Mouse (Mus musculus): ENCODE data around the gene Taok3. TPM values are rescaled to one million over a fixed set of nuclear protein-coding genes. Genes with fewer than 3 reads are reported as not detected.

The Taok3 gene
- total RNA-seq, 2 experiments from 2014 or later = 9.0 to 9.3 TPM

DNA sequence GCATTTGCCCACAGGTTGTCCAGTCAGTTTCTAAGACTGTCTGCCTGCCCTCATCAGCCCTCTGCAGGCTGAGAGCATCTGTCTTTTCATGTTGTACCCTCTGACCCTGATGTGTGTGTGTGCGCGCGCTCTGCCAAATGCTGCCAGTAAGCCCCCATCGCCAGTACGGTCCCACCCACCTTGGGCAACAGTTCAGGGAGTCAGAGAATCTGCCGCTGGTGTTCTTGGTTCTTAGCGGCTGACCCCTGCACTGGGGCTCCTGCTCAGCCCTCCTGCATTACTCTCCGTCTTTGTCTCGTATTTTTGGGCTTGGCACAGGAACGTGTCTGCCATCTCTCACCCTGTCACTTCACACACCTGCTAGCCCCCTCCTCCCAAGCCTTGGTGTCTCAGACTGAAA, 17.1 kb downstream of the Taok3 start:
- intact Hi-C loops (cut with DNase I) = no loop called here
- DNase-seq = no peak

DNA sequence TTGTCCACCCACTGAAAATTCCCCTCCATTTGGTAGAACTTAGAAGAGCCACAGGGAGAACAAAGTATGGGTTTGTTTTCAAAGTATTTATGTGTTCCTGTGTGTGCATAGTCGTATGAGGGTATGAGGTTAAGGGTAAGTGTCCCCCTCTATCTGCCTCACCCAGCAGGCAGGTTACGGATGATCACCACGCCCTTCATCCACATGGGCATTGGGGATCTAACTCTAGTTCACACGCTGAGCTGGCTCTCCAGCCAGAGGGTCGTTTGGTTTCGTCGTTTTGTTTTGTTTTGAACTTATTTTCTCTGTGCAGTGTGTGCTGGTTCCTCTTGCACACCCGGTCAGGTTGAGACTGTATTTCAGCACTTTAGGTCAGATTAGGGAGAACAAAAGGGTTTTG, 17.7 kb downstream of the Taok3 start:
- DNase-seq = no peak
- intact Hi-C loops (cut with DNase I) = no loop called here

DNA sequence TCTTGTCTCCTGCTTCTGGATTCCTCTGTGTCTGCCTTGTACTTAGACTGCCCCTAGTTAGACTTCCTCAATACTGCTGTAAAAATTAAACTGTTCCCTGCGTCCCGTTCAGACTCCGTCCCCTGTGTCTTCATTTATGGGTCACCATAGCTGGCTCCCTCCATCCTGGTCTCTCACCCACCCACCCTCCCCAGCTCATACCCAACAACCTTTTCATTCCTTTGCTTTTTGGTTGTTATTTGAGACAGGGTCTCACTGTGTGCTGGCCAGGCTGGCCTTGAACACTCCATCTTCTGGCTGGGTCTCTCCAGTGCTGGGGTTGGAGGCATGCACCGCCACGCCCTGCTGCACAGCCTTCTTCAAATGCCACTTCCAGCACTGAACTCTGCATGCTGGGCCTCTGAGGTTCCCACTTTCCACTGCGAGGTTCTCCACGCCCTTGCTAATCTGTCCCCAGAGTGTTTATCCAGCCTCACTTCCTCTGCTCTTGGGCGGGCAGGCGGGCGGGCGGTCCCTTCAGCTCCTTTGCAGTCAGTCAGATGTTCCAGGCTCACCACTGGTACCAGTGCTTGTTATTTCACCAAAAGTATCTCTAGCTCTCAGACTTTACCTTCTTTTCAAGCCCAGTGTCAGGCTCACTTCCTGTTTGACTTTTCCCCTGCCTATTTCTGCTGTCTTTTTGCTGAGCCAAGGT, 18.5 kb downstream of the Taok3 start:
- intact Hi-C loops (cut with DNase I) = no loop called here
- peak; percentile 61 to 62 for DNase-seq

DNA sequence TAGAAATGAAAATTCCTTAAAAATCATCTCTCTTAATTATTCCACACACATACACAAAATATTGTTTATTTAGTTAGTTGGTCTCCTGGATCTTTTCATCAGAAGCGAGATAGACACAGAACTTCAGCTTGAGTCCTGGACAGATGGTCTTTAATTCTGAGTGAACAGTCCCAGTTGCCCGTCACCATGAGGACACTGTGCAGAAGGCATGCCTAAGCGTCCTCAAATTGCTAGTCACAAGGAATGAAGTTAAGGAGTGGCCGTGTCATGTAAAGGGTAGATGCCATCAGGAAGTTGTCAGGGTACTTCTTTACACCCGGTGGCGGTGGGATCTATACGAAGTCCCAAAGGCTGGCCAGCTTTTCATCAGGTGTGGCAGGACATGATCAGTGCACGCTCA, 19.9 kb downstream of the Taok3 start:
- DNase-seq = no peak
- intact Hi-C loops (cut with DNase I) = loop anchor here (2.0 kb wide), 1 partner anchor 23 kb away; the partner anchor contains the start of gene Suds3

DNA sequence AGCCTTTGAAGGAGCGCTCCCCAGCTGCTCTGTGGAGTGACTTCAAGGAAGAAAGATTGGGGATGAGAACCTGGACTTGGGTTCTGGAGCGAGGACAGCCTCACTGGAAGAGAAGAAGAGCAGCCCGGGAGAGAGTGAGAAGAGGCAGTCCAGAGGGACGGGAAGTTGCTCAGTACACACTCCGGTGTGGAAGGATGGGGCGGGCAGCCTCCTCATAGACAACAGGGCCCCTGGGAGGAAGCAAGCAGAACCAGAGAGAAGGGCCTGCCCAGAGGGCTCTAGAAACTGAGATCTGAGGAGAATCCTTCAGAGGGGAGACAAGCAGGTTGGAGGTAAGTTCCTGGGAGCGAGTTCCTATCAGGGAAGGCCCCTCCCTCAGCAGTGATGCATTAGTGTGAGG, 20.4 kb downstream of the Taok3 start:
- intact Hi-C loops (cut with DNase I) = loop anchor here (2.0 kb wide), 1 partner anchor 24 kb away; the partner anchor contains the start of gene Suds3
- no peak for DNase-seq

DNA sequence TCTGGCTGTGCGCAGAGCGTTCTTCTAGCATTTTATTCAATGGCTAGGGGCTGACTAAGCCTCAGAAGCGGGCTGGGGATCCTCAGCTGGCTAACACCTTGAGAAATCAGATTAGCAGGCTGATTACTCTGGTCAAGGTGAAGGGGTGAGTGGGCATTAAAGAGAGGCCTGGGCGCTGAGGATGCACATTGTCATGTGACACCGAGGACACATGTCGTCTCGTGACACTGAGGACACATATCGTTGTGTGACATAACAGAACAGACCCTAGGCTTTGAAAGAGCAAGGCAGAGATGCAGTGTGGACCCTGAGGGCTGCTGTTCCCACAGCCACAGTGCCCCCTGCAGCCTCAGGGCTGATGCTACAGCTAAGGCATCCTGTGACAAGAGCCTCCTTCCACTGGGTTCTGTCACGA, 23.8 kb downstream of the Taok3 start:
- intact Hi-C loops (cut with DNase I) = no loop called here
- peak in 1 of 2 experiments; percentile 48 for DNase-seq

DNA sequence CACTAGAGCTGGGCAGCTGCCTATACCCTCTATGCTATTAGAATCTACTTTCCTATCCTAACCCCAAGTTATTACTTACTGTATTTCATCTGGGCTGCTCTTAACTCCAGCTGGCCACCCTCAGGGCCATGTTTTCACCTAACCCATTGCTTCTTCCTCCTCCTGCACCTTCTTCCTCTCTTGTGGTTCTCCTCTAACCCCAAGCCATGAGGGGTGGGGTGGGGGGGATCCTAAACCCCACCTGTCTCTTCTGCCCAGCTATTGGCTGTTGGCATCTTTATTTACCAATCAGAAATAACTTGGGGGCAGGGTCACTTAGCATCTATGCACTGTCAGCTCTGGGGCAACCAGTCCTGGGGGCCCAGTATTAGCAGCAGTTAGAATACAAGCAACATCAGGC, 26.2 kb downstream of the Taok3 start:
- DNase-seq = no peak
- intact Hi-C loops (cut with DNase I) = no loop called here

DNA sequence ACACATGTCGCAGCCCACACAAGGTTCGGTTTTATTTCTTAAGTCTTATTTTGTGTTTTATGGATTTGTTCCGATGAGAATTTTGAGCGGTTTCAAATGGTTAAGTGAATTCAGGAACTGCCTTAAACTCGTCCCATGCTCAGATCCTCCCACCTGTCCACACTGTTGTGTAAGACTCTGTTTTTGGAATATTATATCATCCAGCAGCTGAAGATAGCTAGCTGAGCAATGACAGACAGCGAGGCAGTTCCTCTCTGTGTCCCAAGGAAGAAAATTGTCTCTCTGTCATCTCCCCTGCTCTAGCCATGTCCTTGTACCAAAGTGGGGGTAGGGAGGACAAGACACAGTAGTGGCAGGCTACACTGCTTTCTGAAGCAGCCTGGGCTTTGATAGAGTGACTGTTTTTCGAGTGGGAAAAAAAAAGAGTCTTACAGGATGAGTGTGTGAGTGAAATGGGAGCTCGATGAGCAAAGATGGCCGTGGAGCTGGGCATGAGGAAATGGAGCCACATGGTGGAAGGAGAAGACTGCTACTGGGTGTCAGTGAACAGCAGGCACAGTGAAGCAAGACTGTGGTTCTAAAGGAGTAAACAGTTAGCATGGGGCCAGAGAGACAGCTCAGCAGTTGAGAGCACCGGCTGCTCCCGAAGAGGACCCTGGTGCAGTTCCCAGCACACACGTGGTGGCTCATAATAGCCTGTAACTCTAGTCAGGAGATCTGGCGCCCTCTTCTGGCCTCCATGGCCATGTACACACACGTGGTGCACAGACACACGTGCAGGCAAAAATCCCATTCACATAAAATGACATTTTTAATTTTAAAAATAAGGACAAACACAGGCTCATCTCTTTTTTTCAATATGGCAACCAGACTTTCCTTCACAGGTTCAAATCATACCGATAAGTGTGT, 27.5 kb downstream of the Taok3 start:
- intact Hi-C loops (cut with DNase I) = no loop called here
- DNase-seq = no peak

DNA sequence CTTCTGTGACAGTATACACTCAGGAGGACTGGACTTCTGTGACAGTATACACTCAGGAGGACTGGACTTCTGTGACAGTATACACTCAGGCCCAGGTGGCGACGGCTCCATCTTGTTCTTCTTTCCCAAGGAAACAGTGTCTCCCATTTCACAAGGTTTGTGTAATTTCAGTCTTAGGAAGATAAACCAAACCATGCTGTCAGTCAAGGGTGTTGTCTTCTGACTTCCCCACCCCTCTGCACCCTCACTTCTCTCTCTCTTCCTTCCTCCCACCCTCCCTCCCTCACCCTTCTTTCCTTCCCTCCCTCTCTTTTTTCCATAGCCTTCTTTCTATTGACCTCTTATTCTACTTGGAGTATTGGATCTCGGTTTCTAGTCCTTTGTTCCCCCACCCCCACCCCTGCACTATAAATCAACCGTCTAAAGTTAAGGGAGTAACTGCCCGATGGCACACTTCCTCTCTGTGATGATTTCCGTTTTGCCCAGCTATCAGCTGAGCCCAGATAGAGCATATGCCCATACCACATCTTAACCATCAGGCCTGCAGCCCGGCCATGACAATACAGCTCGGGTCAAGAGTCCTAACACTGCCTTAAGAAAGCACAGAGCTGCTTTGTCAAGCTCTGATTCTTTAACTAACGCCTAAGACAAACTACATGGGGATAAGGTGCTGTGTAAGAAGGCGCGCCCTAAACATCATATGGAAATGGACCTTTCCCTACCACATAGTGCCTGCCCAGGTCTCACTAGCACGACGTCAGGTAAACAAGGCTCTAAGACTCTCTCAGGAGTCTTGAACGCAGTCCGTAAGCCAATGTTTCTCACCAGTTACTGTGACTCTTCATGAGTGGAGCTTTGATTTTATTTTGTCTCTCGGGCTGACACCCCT, 29.4 kb downstream of the Taok3 start:
- intact Hi-C loops (cut with DNase I) = no loop called here
- no peak for DNase-seq

DNA sequence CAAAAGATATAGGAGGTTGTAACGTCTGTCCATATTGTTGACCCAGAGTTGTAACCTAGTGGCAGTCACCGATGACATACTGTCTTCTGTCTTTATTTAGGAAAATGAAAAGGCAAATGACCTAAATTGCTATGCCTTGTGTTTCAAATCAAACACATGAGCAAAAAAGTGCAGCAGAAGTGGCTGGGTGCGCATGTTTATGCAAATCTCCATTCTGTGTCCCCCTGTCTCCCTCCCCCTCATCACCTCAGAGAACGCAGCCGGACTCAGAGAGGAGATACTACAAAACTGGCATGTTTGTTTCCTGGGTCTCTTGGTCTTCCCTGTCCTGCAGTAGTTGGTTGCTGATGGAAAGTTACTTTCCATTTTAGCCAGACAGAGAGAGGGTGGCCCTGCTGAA, 30.1 kb downstream of the Taok3 start:
- no peak for DNase-seq
- intact Hi-C loops (cut with DNase I) = no loop called here

DNA sequence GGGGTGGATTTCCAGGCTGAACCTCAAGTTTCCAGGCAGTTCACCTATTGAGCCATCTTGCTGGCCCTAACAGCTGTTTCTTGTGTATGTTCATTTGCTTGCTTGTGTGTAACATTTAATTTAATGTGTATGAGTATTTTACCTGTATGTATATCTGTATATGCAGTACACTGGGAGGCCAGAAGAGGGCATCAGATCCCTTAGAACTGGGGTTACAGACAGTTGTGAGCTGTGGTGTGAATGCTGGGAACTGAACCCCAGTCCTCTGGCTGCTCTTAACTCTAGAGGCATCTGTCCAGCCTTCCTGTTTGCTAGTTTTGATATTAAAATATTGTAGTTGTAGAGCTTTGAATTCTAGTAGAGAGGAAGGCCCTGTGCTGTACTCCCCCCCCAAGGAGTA, 33.0 kb downstream of the Taok3 start:
- DNase-seq = no peak
- intact Hi-C loops (cut with DNase I) = no loop called here

DNA sequence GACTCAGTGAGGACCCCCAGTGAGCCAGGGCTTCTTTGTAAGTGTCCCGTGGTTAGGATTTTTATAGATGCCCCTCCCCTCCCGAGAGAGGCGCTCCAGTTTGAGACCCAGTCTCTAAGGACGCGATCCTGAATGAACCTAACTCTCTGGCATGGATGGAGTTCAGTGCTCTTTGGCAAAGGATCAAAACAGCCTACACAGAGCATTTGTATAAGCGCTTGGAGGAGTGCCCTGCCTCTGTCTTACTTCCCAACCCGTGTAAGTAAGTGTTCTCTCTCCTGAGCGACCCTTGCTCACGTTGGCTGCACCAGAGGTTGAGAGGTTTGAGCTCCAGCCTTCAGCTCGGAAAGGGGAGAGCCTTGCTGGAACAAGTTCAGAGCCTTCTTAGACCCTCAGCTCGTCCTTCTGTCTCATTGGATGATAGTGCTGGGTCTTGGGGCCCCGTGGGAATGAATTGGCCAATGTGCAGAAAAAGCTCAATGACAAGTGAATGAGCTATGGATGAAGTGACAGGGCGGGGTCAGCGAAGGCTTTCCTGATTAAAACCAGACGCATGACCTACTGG, 33.7 kb downstream of the Taok3 start:
- DNase-seq = peak; percentile 34 to 48
- intact Hi-C loops (cut with DNase I) = no loop called here

DNA sequence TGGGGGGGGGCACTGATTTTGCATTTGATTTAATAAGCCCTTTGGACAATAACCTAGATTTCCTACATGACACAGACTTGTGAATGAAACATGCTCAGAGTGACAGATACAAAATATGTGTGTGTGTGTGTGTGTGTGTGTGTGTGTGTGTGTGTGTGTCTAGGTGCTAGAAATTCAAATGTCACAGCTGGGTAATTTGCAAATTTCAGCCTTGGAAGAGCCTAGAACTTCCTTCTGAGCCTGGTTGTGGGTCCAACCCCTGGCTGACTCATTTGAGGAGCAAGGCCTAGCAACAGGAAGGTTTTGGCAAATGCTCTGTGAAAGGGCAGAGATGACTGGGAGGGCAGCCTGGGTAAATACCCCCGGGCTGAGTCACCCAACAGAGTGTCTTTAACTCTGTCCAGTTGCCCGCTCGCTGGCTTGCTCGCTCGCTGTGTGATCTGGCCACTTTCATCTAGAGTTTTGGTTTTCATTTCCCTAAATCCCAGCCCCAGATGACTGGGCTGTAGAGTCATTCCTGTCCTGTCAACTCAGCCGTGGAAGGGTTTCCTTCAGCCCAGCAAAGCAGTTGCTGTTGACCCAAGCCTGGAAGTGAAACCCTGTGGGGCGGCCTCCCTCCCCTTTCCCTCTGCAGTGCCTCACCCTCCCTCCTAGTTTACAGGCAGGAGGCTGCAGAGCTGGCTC, 38.5 kb downstream of the Taok3 start:
- DNase-seq = peak; percentile 29 to 37
- intact Hi-C loops (cut with DNase I) = no loop called here

DNA sequence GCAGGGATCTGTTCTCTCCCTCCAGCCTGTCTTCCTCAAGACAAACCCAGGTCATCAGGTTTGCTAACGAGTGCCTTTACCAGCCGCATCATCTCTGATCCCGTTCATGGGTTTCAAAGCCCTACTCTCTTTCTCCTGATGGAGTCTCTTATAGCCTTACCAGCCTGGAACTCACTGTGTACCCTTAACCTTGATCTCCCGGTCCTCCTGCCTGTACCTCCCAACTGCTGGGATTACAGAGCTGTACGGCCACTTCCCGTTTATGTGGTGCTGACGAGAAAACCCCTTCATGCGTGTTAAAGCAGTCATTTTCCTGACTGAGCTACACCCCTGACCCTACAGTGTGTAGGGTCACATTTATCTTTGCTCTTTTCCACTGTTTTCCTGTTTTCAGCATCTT, 39.4 kb downstream of the Taok3 start:
- intact Hi-C loops (cut with DNase I) = no loop called here
- DNase-seq = no peak

DNA sequence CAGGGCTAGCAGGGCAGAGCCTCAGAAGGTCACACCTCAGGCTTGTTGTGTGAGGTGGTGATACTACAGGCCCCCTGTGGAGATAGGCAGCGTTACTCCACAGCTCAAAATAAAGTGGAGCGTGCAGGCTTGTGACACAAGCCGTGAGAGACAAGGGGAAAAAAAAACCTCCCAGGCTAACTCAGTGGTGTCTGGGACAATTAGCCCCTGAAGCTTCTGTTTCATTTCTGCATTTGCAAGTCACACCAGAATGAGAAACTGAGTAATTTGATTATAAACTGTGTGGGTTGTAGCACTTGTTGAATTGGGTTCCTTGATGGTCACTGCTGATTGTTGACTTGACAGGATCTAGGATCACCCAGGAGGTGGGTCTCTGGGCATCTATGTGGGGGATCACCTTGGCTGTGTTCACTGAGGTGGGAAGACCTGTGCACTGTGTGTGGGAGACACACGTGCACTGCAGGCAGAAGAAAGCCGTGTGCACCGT, 39.9 kb downstream of the Taok3 start:
- intact Hi-C loops (cut with DNase I) = no loop called here
- no peak for DNase-seq

DNA sequence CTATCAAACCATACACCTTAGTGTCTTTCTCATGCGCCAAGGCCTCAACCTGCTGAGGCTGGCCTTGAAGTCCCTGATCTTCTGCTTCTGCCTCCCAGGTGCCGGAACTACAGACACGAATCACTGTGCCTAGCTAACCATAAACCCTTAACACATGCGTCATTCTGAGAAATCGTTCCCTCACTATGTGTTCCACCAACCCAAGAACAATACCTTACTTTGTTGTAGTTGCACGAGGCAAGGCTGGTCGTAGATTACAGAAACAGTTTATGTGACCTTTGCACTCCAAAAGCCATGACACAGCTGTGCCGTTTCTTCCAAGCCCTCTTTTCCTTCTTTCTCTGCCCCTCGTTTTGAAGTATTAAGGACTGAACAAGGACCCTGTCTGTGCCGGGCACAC, 40.6 kb downstream of the Taok3 start:
- intact Hi-C loops (cut with DNase I) = no loop called here
- no peak for DNase-seq

DNA sequence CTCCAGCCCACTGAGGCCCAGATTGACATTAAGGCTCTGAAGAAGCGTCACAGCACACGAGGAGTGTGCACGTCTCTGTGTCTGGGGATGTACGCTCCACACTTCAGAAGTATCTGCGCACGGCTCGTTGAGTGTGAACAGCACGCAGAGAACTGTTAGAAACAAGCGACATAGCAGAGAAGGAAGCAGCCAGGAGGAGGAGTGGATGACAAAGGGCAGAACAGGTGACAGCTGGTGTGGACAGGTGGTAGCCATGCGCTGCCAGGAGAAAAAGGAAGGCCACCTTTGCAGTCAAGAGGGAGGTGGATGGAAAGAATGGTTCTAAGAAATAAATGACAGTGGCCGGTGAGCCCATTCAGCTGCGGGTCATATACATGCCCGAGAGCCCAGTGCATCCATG, 43.9 kb downstream of the Taok3 start:
- intact Hi-C loops (cut with DNase I) = no loop called here
- DNase-seq = no peak

DNA sequence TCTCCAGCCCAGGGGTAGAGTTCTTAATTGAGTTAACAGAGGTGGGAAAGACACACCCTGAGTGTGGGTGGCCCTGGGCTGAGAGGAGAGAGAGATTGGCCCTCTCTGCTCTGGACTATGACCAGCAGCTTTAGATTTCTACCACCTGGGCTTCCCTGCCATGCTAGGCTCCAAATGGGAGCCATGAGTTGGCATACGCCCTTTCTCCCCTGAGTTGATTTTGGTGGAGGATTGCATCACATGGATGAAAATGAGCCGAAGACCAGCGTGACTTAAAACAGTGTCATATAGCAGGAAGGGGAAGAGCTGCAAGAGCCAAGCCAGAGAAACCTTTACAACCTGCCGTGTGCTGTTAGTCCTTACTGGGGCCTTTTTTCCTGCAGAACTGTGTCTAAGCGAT, 44.6 kb downstream of the Taok3 start:
- intact Hi-C loops (cut with DNase I) = no loop called here
- DNase-seq = no peak

DNA sequence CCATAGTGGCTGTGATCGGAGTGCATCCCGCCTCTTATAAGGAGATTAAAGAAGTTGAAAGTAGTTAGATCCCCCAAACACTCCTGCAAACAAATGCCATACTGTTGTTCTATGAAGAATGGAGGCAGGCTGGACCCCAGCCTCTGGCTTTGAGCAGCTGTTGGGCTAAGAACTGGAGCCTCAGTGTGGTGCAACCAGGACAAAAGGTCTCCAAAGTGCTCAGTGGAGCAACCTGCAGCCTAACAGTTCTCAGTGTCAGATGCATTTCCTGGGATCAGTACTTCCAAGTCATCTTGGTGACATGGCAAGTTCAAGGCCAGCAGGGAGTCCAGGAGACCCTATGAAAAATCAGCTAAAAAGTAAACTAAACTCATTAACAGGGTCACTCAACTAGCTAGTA, 45.0 kb downstream of the Taok3 start:
- no peak for DNase-seq
- intact Hi-C loops (cut with DNase I) = no loop called here

DNA sequence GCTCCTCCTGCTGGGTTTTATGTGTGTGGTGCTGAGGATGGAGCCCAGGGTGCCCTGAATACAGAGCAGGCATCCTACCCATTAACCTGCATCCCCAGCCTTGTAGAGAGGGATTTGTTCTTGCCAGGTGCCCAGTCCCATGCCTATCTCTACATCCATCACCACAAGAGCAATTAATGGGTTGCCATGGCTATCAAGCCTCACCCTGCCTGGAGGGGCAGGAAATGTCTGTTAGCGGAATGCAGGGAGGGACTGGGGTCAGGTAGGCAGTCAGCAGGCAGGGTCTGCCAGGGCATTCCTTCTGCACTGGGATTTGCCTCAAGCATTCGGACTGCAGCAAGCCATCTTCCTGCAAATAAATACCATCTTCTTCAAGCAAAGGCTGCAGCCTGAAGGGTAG, 46.0 kb downstream of the Taok3 start:
- intact Hi-C loops (cut with DNase I) = no loop called here
- DNase-seq = no peak
